Comparison of ENCODE assay signal across 1 mouse cellular context in genomic region chr10:100487097-100487978, GRCm38 (mm10).
TF ChIP-seq lines count a peak whose summit lies in the region.

Gene Tmtc3 (minus strand): TSS chr10:100487350.
Gene Cep290 (plus strand): TSS chr10:100487558.

TF ChIP-seq in MEL, 35 proteins besides CTCF, POLR2A, EP300 and RAD21 (continued from another document):
- TF ChIP-seq ETS1 (IDR thresholded peaks at IDR 0.05; ENCODE audit: low read depth, low read length) (peak; percentile 30; the same call in 1 of the 2 replicates), TBP (IDR thresholded peaks at IDR 0.05; ENCODE audit: low read depth, low read length) (peak; percentile 52; the same call in 1 of the 2 replicates), POLR2AphosphoS5 (IDR thresholded peaks at IDR 0.05; ENCODE audit: borderline replicate concordance, low read depth, low read length) (no peak), USF2 (IDR thresholded peaks at IDR 0.05; ENCODE audit: borderline replicate concordance in 1 of 2, insufficient read depth in 1 of 2, low read depth in 1 of 2, low read length in 2 of 2) (no peak), USF1 (IDR thresholded peaks at IDR 0.05; ENCODE audit: low read depth, low read length) (0 out of 2 replicates have a peak, but pooled peaks have one; percentile 4), GATA1 (IDR thresholded peaks at IDR 0.05; ENCODE audit: low read depth, low read length) (no peak), SMC3 (IDR thresholded peaks at IDR 0.05; ENCODE audit: low read depth, low read length) (no peak), KAT2A (conservative IDR thresholded peaks at IDR 0.05; ENCODE audit: low read depth, low read length) (peak; percentile 99), NRF1 (IDR thresholded peaks at IDR 0.05; ENCODE audit: insufficient read depth, low read depth, low read length, poor library complexity, severe bottlenecking) (peak; percentile 42; the same call in 1 of the 2 replicates), BHLHE40 (IDR thresholded peaks at IDR 0.05; ENCODE audit: borderline replicate concordance, low read depth, low read length) (no peak), TCF12 (IDR thresholded peaks at IDR 0.05; ENCODE audit: low read depth, low read length) (no peak; the same call in 1 of the 2 replicates)
